Mouse (Mus musculus) liver, adult 2 months (tissue): ENCODE measurements around the gene Lrp10.

Source experiments
- CTCF ChIP-seq: fragments of 200-500 bp; IDR thresholded peaks from 2 replicates; pipeline ENCODE4 v1.5.1; 2011; ENCODE audit warnings: low read depth, low read length, control low read depth
- POLR2A ChIP-seq: fragments of 200-500 bp; IDR thresholded peaks from 2 replicates; pipeline ENCODE4 v1.6.1; 2011; ENCODE audit warnings: low read length, control low read depth; ENCODE audit not compliant: insufficient read depth; ENCODE audit errors: extremely low read depth

- TF ChIP-seq POLR2A (no peak), CTCF (no peak)
Observed at GRCm38 (mm10) chr14:54424634-54425033, 39.3 kb upstream of the Lrp10 start.
